Mouse (Mus musculus): ENCODE data around the gene Commd7. TPM values are rescaled to one million over a fixed set of nuclear protein-coding genes. Genes with fewer than 3 reads are reported as not detected.

The Commd7 gene
- polyA plus RNA-seq, 1 experiment = 42.3 TPM

GRCm38 (mm10) chr2:153583641-153584049 is 48.9 kb downstream of the Commd7 start:
- DNase-seq (ENCODE audit: low read depth) = peak; percentile 71
- TF ChIP-seq POLR2A (IDR thresholded peaks at IDR 0.05; ENCODE audit: borderline replicate concordance, extremely low read depth, insufficient read depth, insufficient read length, poor library complexity, severe bottlenecking) = no peak
- no peak for TF ChIP-seq CTCF (IDR thresholded peaks at IDR 0.05; ENCODE audit: borderline replicate concordance, extremely low read depth, insufficient read depth, insufficient read length)

GRCm38 (mm10) chr2:153582876-153583585 is 49.5 kb downstream of the Commd7 start:
- no peak for DNase-seq (ENCODE audit: low read depth)
- TF ChIP-seq CTCF (IDR thresholded peaks at IDR 0.05; ENCODE audit: borderline replicate concordance, extremely low read depth, insufficient read depth, insufficient read length) (no peak), POLR2A (IDR thresholded peaks at IDR 0.05; ENCODE audit: borderline replicate concordance, extremely low read depth, insufficient read depth, insufficient read length, poor library complexity, severe bottlenecking) (no peak)

- TF ChIP-seq POLR2A (IDR thresholded peaks at IDR 0.05; ENCODE audit: borderline replicate concordance, extremely low read depth, insufficient read depth, insufficient read length, poor library complexity, severe bottlenecking) (no peak), CTCF (IDR thresholded peaks at IDR 0.05; ENCODE audit: borderline replicate concordance, extremely low read depth, insufficient read depth, insufficient read length) (no peak)
- DNase-seq (ENCODE audit: low read depth) = no peak
Observed at GRCm38 (mm10) chr2:153581416-153581815, 51.2 kb downstream of the Commd7 start.

GRCm38 (mm10) chr2:153580458-153580985 is 52.1 kb downstream of the Commd7 start:
- DNase-seq (ENCODE audit: low read depth) = no peak
- TF ChIP-seq CTCF (IDR thresholded peaks at IDR 0.05; ENCODE audit: borderline replicate concordance, extremely low read depth, insufficient read depth, insufficient read length) (no peak), POLR2A (IDR thresholded peaks at IDR 0.05; ENCODE audit: borderline replicate concordance, extremely low read depth, insufficient read depth, insufficient read length, poor library complexity, severe bottlenecking) (no peak)

GRCm38 (mm10) chr2:153580042-153580441 is 52.5 kb downstream of the Commd7 start:
- no peak for DNase-seq (ENCODE audit: low read depth)
- TF ChIP-seq POLR2A (IDR thresholded peaks at IDR 0.05; ENCODE audit: borderline replicate concordance, extremely low read depth, insufficient read depth, insufficient read length, poor library complexity, severe bottlenecking) = no peak
- TF ChIP-seq CTCF (IDR thresholded peaks at IDR 0.05; ENCODE audit: borderline replicate concordance, extremely low read depth, insufficient read depth, insufficient read length) = no peak

- TF ChIP-seq CTCF (IDR thresholded peaks at IDR 0.05; ENCODE audit: borderline replicate concordance, extremely low read depth, insufficient read depth, insufficient read length) = no peak
- TF ChIP-seq POLR2A (IDR thresholded peaks at IDR 0.05; ENCODE audit: borderline replicate concordance, extremely low read depth, insufficient read depth, insufficient read length, poor library complexity, severe bottlenecking) = no peak
- no peak for DNase-seq (ENCODE audit: low read depth)
Observed at GRCm38 (mm10) chr2:153577122-153577521, 55.5 kb downstream of the Commd7 start.

GRCm38 (mm10) chr2:153576150-153576549 is 56.4 kb downstream of the Commd7 start:
- DNase-seq (ENCODE audit: low read depth) = no peak
- TF ChIP-seq CTCF (IDR thresholded peaks at IDR 0.05; ENCODE audit: borderline replicate concordance, extremely low read depth, insufficient read depth, insufficient read length) (no peak), POLR2A (IDR thresholded peaks at IDR 0.05; ENCODE audit: borderline replicate concordance, extremely low read depth, insufficient read depth, insufficient read length, poor library complexity, severe bottlenecking) (no peak)

GRCm38 (mm10) chr2:153575554-153575953 is 57.0 kb downstream of the Commd7 start:
- DNase-seq (ENCODE audit: low read depth) = no peak
- TF ChIP-seq CTCF (IDR thresholded peaks at IDR 0.05; ENCODE audit: borderline replicate concordance, extremely low read depth, insufficient read depth, insufficient read length) = no peak
- no peak for TF ChIP-seq POLR2A (IDR thresholded peaks at IDR 0.05; ENCODE audit: borderline replicate concordance, extremely low read depth, insufficient read depth, insufficient read length, poor library complexity, severe bottlenecking)

GRCm38 (mm10) chr2:153573101-153573500 is 59.5 kb downstream of the Commd7 start:
- no peak for DNase-seq (ENCODE audit: low read depth)
- TF ChIP-seq POLR2A (IDR thresholded peaks at IDR 0.05; ENCODE audit: borderline replicate concordance, extremely low read depth, insufficient read depth, insufficient read length, poor library complexity, severe bottlenecking) (no peak), CTCF (IDR thresholded peaks at IDR 0.05; ENCODE audit: borderline replicate concordance, extremely low read depth, insufficient read depth, insufficient read length) (no peak)

GRCm38 (mm10) chr2:153568541-153568940 is 64.0 kb downstream of the Commd7 start:
- TF ChIP-seq POLR2A (IDR thresholded peaks at IDR 0.05; ENCODE audit: borderline replicate concordance, extremely low read depth, insufficient read depth, insufficient read length, poor library complexity, severe bottlenecking) = no peak
- TF ChIP-seq CTCF (IDR thresholded peaks at IDR 0.05; ENCODE audit: borderline replicate concordance, extremely low read depth, insufficient read depth, insufficient read length) = no peak
- no peak for DNase-seq (ENCODE audit: low read depth)

GRCm38 (mm10) chr2:153568013-153568412 is 64.6 kb downstream of the Commd7 start:
- TF ChIP-seq POLR2A (IDR thresholded peaks at IDR 0.05; ENCODE audit: borderline replicate concordance, extremely low read depth, insufficient read depth, insufficient read length, poor library complexity, severe bottlenecking) = no peak
- TF ChIP-seq CTCF (IDR thresholded peaks at IDR 0.05; ENCODE audit: borderline replicate concordance, extremely low read depth, insufficient read depth, insufficient read length) = no peak
- no peak for DNase-seq (ENCODE audit: low read depth)

Other genes with a start within 250 kb of the Commd7 start
- not detected in 2 replicates for gene 4930404H24Rik, start 140.0 kb downstream of the Commd7 start, polyA plus RNA-seq (2012; rRNA removed)
- 70.2 and 101 TPM in 2 replicates for gene Nol4l, start 102.8 kb downstream of the Commd7 start, polyA plus RNA-seq (2012; rRNA removed)
- 4.7 and 5.2 TPM in 2 replicates for gene Dnmt3b, start 16.7 kb upstream of the Commd7 start, polyA plus RNA-seq (2012; rRNA removed)
- 0.03 and 0.06 TPM in 2 replicates for gene Dnmt3c, start 63.9 kb upstream of the Commd7 start, polyA plus RNA-seq (2012; rRNA removed)
- gene Mapre1, start 108.5 kb upstream of the Commd7 start, polyA plus RNA-seq (2012; rRNA removed) = 62.8 and 73.8 TPM in 2 replicates
- 0.05 and 0.16 TPM in 2 replicates for gene Efcab8, start 147.2 kb upstream of the Commd7 start, polyA plus RNA-seq (2012; rRNA removed)
- not detected in 2 replicates for gene Sun5, start 238.3 kb upstream of the Commd7 start, polyA plus RNA-seq (2012; rRNA removed)
- not detected in 2 replicates for gene Bpifb2, start 242.3 kb upstream of the Commd7 start, polyA plus RNA-seq (2012; rRNA removed)